Mouse (Mus musculus): ENCODE measurements at regions not wholly inside any gene's neighbourhood (a gene's known extent, or its start where the extent isn't known, plus 50 kb on each side); places are given as distances from the start of the nearest gene placed in this dataset.
A peak's percentile ranks its signal among the peaks of the same experiment; 100 is the strongest.

DNA sequence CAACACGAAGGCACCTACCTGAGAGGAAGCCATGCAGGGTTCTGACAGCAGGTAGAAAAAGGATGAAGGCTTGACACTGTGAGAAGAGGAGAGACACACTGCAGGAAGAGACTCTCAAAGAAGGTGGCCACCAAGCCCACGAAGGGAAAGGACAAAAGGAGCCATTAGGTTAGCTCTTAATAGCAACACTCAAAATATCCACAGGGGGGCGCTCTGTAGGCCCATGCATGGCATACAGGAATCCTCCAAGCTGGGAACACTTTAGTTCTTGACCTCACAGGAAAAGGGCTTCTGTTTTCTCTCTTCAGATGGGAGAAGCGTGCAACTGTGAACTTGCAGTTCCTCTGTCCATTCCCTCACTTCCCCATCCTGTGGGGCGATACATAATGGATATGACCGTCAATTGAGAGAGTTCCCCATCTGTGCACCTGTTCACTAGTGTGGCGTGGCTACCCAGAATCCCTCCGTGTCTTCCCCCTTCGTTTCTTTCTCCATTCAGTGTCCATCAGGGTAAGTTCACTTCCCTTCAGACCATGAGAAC lies 162.9 kb downstream of the Gm826 start:
- TF ChIP-seq CTCF (conservative IDR thresholded peaks at IDR 0.05 in 1 of 2, IDR thresholded peaks at IDR 0.05 in 1 of 2; ENCODE audit: low read depth in 2 of 2, low read length in 2 of 2) (peak; percentile 60 to 66), ELF1 (IDR thresholded peaks at IDR 0.05; ENCODE audit: low read depth, low read length) (no peak), POLR2A (IDR thresholded peaks at IDR 0.05; ENCODE audit: low read depth, low read length) (no peak), TCF12 (IDR thresholded peaks at IDR 0.05; ENCODE audit: low read depth, low read length) (no peak), E2F4 (IDR thresholded peaks at IDR 0.05; ENCODE audit: insufficient replicate concordance, low read depth, low read length) (no peak), EP300 (IDR thresholded peaks at IDR 0.05; ENCODE audit: low read length) (no peak), BHLHE40 (IDR thresholded peaks at IDR 0.05; ENCODE audit: low read depth, low read length) (no peak), KAT2A (IDR thresholded peaks at IDR 0.05; ENCODE audit: insufficient replicate concordance, low read length) (no peak), RAD21 (IDR thresholded peaks at IDR 0.05; ENCODE audit: low read depth, low read length) (peak; percentile 50), ZNF384 (IDR thresholded peaks at IDR 0.05; ENCODE audit: low read depth, low read length) (no peak), MAZ (IDR thresholded peaks at IDR 0.05; ENCODE audit: low read depth, low read length) (no peak), SMC3 (IDR thresholded peaks at IDR 0.05; ENCODE audit: low read depth, low read length) (peak; percentile 74)
